8 mouse cellular contexts compared by ENCODE assay signal in the genomic region with DNA sequence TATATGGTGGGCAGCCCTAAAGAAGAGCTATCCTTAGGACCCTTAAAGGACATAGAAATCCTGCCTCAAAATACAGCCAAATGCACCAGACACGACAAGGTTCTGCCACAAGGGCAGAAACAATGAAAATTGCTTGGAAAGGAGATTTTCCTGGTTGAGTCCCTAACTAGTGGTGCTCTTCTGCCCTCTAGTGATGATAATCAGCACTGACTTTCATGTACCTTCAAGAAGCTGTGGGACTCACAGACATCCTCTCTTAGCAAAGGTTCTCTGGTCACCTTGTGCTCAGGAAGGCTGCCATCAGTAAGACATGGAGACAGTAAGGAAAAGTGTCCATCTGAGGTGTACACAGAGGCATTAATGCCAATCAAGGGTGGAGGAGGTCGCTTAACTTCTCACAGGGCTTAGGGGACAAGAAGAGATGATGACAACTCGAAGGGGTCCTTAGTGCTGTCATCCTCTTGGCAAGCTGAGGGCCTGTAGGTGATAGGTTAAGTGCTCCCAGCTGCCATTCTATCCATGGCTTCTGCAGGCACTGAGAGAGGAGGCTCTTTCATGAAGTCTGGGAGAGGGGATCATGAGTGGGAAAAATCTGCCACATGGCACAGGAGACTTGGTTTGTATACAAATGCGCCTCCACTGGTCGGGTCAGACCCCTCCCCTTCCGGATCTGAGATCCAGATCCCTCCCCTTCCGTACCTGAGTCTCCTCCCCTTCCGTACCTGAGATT.
DNase-seq lines count a peak whose midpoint lies in the region; ATAC-seq and TF ChIP-seq lines count a peak whose summit lies in the region.

No protein-coding gene starts in this region.

- DNase-seq in cerebellum, adult 11 months, result no peak
- peak; percentile 21 for DNase-seq in thymus, adult 2 months
- DNase-seq in thymus, postnatal 4 days, result no peak
- DNase-seq in forebrain, postnatal 0 days, result peak; percentile 92
- DNase-seq in kidney, postnatal 4 days, result peak; percentile 29 to 43
- DNase-seq in c-Kit-positive CD71-positive TER-119-positive erythroid progenitor cells, embryonic 14.5 days (ENCODE audit: low spot score), result no peak

- H3K9me3 ChIP-seq in forebrain, postnatal 0 days (ENCODE audit: low read length), result no peaks in the 10 kb centered on the region
- H3K9me3 ChIP-seq in midbrain, embryonic 13.5 days, result no peaks in the 10 kb centered on the region

- ATAC-seq in cerebellum, adult (ENCODE audit: insufficient number of reproducible peaks, low FRiP score, low TSS enrichment), result peak; percentile 37; the same call in 1 of the 2 replicates
- ATAC-seq in forebrain, postnatal 0 days, result peak; percentile 76
- ATAC-seq in midbrain, embryonic 13.5 days, result peak; percentile 63

- no peak overlapping the region for H3K4me2 ChIP-seq in forebrain, postnatal 0 days (ENCODE audit: low read depth)
- no peak overlapping the region for H3K4me2 ChIP-seq in midbrain, embryonic 13.5 days (replicated peaks)

- no peak for TF ChIP-seq CTCF in thymus, adult 2 months (IDR thresholded peaks at IDR 0.05; ENCODE audit: borderline replicate concordance, control insufficient read depth, extremely low read depth, insufficient read depth, low read length, poor library complexity)
- TF ChIP-seq CTCF in forebrain, postnatal 0 days (IDR thresholded peaks at IDR 0.05; ENCODE audit: low read depth), result peak; percentile 98

- no peak overlapping the region for H3K4me3 ChIP-seq in thymus, adult 2 months (ENCODE audit: control insufficient read depth, insufficient read depth, low read length)
- H3K4me3 ChIP-seq in forebrain, postnatal 0 days (ENCODE audit: low read depth, low read length), result no peak overlapping the region
- H3K4me3 ChIP-seq in midbrain, embryonic 13.5 days (replicated peaks), result no peak overlapping the region

- no peaks in the 10 kb centered on the region for H3K27me3 ChIP-seq in thymus, adult 2 months (ENCODE audit: control insufficient read depth, insufficient read depth, low read length)
- no peaks in the 10 kb centered on the region; the same call in 1 of the 2 replicates for H3K27me3 ChIP-seq in forebrain, postnatal 0 days (ENCODE audit: insufficient read depth, low read length)
- no peaks in the 10 kb centered on the region; the same call in 1 of the 2 replicates for H3K27me3 ChIP-seq in midbrain, embryonic 13.5 days

- WGBS in thymus, adult 2 months, result 82% methylated on average over 8 of the region's 8 CpGs
- WGBS in forebrain, postnatal 0 days, result 60% methylated on average over 8 of the region's 8 CpGs
- WGBS in midbrain, embryonic 13.5 days, result 58% methylated on average over 8 of the region's 8 CpGs

- no peaks in the 10 kb centered on the region for H3K36me3 ChIP-seq in thymus, adult 2 months (ENCODE audit: control insufficient read depth, insufficient read depth, low read length)
- no peaks in the 10 kb centered on the region for H3K36me3 ChIP-seq in forebrain, postnatal 0 days (ENCODE audit: insufficient read depth)
- H3K36me3 ChIP-seq in midbrain, embryonic 13.5 days, result no peaks in the 10 kb centered on the region

- H3K4me1 ChIP-seq in thymus, adult 2 months (replicated peaks; ENCODE audit: control insufficient read depth, insufficient read depth, low read length), result no peaks in the 10 kb centered on the region
- H3K4me1 ChIP-seq in forebrain, postnatal 0 days (ENCODE audit: insufficient read depth), result no peaks in the 10 kb centered on the region
- peaks cover 19% of the 10 kb centered on the region for H3K4me1 ChIP-seq in midbrain, embryonic 13.5 days (replicated peaks)

- no peak overlapping the region for H3K27ac ChIP-seq in thymus, adult 2 months (ENCODE audit: control insufficient read depth, insufficient read depth, low read length)
- peak overlapping the region; percentile 66 for H3K27ac ChIP-seq in forebrain, postnatal 0 days (ENCODE audit: low read depth, low read length)
- peak overlapping the region; percentile 74 for H3K27ac ChIP-seq in midbrain, embryonic 13.5 days

- H3K9ac ChIP-seq in forebrain, postnatal 0 days, result no peak overlapping the region
- no peak overlapping the region; the same call in 1 of the 2 replicates for H3K9ac ChIP-seq in midbrain, embryonic 13.5 days (replicated peaks)

- no peak for TF ChIP-seq POLR2A in thymus, adult 2 months (IDR thresholded peaks at IDR 0.05; ENCODE audit: control insufficient read depth, extremely low read depth, insufficient read depth, low read length, poor library complexity)

Comparison
In these comparisons a context has a peak if more than half of its experiments do, and no peak if none do; other contexts are left out.
1. DNase-seq: peak in thymus, adult 2 months (single experiment), forebrain, postnatal 0 days (single experiment) and kidney, postnatal 4 days (2 of 2); none in cerebellum, adult 11 months (single experiment), thymus, postnatal 4 days (single experiment) and c-Kit-positive CD71-positive TER-119-positive erythroid progenitor cells, embryonic 14.5 days (single experiment).
2. Peak in every context shown above with its lines, with median percentiles within 50 percentile points of each other: ATAC-seq.